Mouse (Mus musculus) intestine, postnatal 0 days (tissue): ENCODE measurements at regions not wholly inside any gene's neighbourhood (a gene's known extent, or its start where the extent isn't known, plus 50 kb on each side); places are given as distances from the start of the nearest gene placed in this dataset.

ENCODE experiments used
- ATAC-seq: fragments of 200-750 bp; cut with Nextera tagmentation; 2 replicates; pipeline ENCODE4 v1.8.0; 2017; ENCODE audit warnings: mild to moderate bottlenecking, moderate TSS enrichment, moderate library complexity
- H3K27ac ChIP-seq: fragments of 300-500 bp; sonication (generic); 2 replicates; pipeline ENCODE4 v1.5.1; 2014; ENCODE audit warnings: mild to moderate bottlenecking, low read depth, low read length, moderate library complexity
- H3K27me3 ChIP-seq: fragments of 300-500 bp; sonication (generic); replicated peaks from 2 replicates; pipeline ENCODE4 v1.6.1; 2014; ENCODE audit warnings: low read length, mixed read lengths; ENCODE audit not compliant: control insufficient read depth, insufficient read depth
- H3K36me3 ChIP-seq: fragments of 300-500 bp; sonication (generic); 2 replicates; pipeline ENCODE4 v1.6.1; 2014; ENCODE audit warnings: mild to moderate bottlenecking, moderate library complexity; ENCODE audit not compliant: control insufficient read depth, insufficient read depth
- H3K4me1 ChIP-seq: fragments of 300-500 bp; sonication (generic); replicated peaks from 2 replicates; pipeline ENCODE4 v1.6.1; 2014; ENCODE audit warnings: antibody characterized with exemption, low read length, mixed read lengths; ENCODE audit not compliant: control insufficient read depth, insufficient read depth
- H3K4me2 ChIP-seq: fragments of 300-500 bp; sonication (generic); replicated peaks from 2 replicates; pipeline ENCODE4 v1.6.1; 2014; ENCODE audit warnings: low read depth, mild to moderate bottlenecking, moderate library complexity
- H3K4me3 ChIP-seq: fragments of 300-500 bp; sonication (generic); 2 replicates; pipeline ENCODE4 v1.5.1; 2014; ENCODE audit warnings: low read depth, low read length
- H3K9ac ChIP-seq: fragments of 300-500 bp; sonication (generic); 2 replicates; pipeline ENCODE4 v1.6.1; 2014; ENCODE audit warnings: mild to moderate bottlenecking, low read depth, low read length
- H3K9me3 ChIP-seq: fragments of 300-500 bp; sonication (generic); 2 replicates; pipeline ENCODE4 v1.6.1; 2016; ENCODE audit warnings: mixed run types; ENCODE audit not compliant: control insufficient read depth
- CTCF ChIP-seq: sonication (generic); IDR thresholded peaks from 2 replicates; pipeline ENCODE4 v1.5.1; 2016; ENCODE audit warnings: low read depth, mild to moderate bottlenecking, control low read depth, antibody characterized with exemption, moderate library complexity
- WGBS: fragments of 180-500 bp; shearing (Covaris S2); extraction: QIAGEN DNeasy Blood & Tissue Kit; methylation state at CpG from one replicate; pipeline ENCODE4 v1.1.7; 2014; 5-methylcytosine and 5-hydroxymethylcytosine counted together

- Histone ChIP-seq H3K4me3 (no peak overlapping the region), H3K4me2 (no peak overlapping the region), H3K27ac (no peak overlapping the region), H3K27me3 (no peaks in the 10 kb centered on the region), H3K9ac (no peak overlapping the region), H3K9me3 (no peaks in the 10 kb centered on the region), H3K4me1 (no peaks in the 10 kb centered on the region), H3K36me3 (no peaks in the 10 kb centered on the region)
- no peak for TF ChIP-seq CTCF
- no peak for ATAC-seq
These were observed 489.0 kb downstream of the Otol1 start for GRCm38 (mm10) chr3:70496431-70496830.

DNA sequence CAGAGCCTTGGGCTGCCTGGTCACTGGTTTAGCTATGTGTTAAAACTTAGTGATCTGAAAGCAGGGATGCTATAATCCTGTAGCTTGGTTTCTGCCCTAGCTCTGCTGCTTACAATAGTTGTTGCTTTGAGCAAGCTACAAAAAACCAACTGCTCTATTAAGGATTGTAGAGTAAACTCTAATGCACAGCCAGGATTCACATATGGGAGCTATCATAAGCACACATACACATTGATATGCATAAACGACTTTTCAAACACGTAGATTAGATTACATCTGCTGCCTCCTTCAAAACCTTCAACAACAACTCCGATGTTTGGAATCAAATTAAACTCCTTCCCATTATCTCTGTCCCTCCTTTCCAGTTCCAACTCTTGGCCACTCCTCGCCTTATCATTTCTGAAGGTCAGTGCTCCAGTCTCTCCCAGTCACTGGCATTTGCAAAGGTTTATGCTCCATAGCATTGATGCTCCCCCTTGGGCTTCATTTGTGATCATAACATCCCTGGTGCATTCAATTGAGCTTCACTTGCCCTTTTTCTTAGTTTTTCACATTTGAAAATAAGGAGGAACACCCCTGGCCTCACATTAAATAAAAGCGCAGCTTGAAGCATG is 492.9 kb downstream of the Otol1 start:
- TF ChIP-seq CTCF: no peak
- 68% methylated on average over 5 of the region's 5 CpGs for WGBS

DNA sequence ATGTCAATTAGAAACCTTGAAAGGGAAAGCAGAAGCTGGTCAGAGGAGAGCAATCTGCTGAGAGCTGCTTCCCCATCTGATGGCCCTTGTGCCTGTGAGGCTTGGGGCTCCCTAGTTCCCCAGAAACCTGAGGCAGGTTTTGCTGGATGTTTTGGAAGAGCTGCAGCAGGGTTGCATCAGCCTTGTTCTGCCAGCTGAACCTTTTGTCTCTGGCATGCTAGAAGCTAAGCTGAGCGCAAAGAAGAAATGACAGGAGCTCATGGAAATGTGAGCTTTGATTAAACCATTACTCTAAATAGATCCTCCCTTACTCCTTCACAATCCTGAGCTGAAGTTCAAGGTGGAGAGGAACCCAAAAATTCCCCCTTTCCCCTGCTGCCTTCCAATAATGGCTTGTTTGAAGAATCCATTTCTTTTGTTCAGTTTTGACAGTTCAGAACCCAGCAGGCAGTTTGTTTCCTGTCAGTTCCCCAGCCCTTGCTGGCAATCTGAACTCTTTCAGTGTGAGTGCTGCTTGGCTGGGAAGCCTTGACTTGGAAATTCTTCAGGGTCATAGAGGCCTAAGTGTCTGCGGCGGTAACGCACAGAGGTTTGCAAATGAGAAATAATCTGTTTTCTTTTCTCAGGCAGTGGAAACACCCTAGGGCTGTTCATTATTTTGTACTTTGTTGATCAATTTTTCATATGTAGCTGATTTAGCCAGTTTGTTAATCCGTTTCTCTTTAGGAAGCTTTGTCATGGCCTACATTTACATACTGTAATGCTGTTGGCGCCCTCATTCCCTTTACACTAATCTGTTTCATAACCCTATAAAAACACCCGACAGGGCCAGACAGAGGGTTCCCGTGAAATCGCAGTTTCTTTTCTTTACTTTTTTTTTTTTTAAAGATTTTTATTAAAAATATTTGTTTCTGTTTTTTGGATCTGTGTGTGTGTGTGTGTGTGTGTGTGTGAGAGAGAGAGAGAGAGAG is 493.9 kb downstream of the Otol1 start:
- WGBS: 69% methylated on average over 9 of the region's 9 CpGs
- no peak for TF ChIP-seq CTCF
- ATAC-seq: no peak
- Histone ChIP-seq H3K9me3 (no peaks in the 10 kb centered on the region), H3K27me3 (no peaks in the 10 kb centered on the region), H3K4me2 (no peak overlapping the region), H3K4me1 (no peaks in the 10 kb centered on the region), H3K27ac (no peak overlapping the region), H3K9ac (no peak overlapping the region), H3K36me3 (no peaks in the 10 kb centered on the region), H3K4me3 (no peak overlapping the region)

More for the DNA sequence above, 492.9 kb downstream of the Otol1 start:
- no peak overlapping the region for H3K27ac ChIP-seq
- H3K4me1 ChIP-seq: no peaks in the 10 kb centered on the region
- ATAC-seq: no peak
- no peak overlapping the region for H3K9ac ChIP-seq
- H3K4me3 ChIP-seq: no peak overlapping the region
- no peaks in the 10 kb centered on the region for H3K36me3 ChIP-seq
- no peaks in the 10 kb centered on the region for H3K27me3 ChIP-seq
- H3K4me2 ChIP-seq: no peak overlapping the region
- no peaks in the 10 kb centered on the region for H3K9me3 ChIP-seq

GRCm38 (mm10) chr3:70533593-70534321 is 526.3 kb downstream of the Otol1 start:
- no peak overlapping the region for H3K4me3 ChIP-seq
- H3K9ac ChIP-seq: no peak overlapping the region
- no peak for TF ChIP-seq CTCF
- H3K27me3 ChIP-seq: no peaks in the 10 kb centered on the region
- no peaks in the 10 kb centered on the region for H3K36me3 ChIP-seq
- no peak overlapping the region for H3K27ac ChIP-seq
- no peaks in the 10 kb centered on the region for H3K4me1 ChIP-seq
- WGBS: 90% methylated on average over 2 of the region's 2 CpGs
- H3K9me3 ChIP-seq: no peaks in the 10 kb centered on the region
- H3K4me2 ChIP-seq: no peak overlapping the region
- no peak for ATAC-seq

DNA sequence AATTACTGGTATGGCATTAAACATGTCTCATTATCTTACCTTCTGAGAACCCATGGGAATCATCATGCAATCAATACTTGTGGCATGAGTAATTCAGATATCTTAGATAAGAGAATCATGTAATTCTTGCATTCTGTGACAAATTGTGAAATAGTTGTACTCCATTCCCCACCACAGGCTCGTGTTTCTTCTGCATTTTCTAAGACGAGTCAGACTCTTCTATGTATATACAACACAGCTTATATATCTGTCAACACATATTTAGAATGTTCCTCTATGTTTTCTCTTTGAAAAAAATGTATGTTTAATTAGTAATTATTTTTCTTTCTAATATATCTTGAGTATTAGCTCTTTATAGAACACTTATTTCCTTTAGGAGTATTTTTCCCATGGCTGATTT is 527.7 kb downstream of the Otol1 start:
- Histone ChIP-seq H3K27me3 (no peaks in the 10 kb centered on the region), H3K9me3 (no peaks in the 10 kb centered on the region), H3K4me3 (no peak overlapping the region), H3K9ac (no peak overlapping the region), H3K27ac (no peak overlapping the region), H3K36me3 (no peaks in the 10 kb centered on the region), H3K4me2 (no peak overlapping the region), H3K4me1 (no peaks in the 10 kb centered on the region)
- ATAC-seq: no peak
- WGBS: 62% methylated on average over 2 of the region's 2 CpGs
- TF ChIP-seq CTCF: no peak

DNA sequence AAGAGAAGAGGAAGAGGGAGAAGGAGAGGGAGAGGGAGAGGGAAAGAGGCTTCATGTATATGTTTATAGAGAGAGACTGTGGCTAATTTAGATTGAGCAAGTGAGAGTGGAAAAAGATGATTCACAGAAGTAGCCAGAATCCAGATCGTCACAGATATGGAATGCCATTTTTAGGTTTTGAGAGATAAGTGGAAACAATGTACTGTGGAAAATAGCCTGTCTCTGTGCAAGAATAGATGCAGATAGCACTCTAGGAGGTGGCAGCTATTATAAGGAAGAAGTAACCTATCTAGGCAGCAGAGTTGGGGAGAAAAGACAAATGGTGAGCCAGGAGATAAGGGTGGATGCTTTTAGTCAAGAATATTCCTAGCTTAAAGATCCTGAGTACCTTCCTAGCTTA is 536.5 kb downstream of the Otol1 start:
- Histone ChIP-seq H3K4me3 (no peak overlapping the region), H3K27ac (no peak overlapping the region)

More for the DNA sequence above, 536.5 kb downstream of the Otol1 start:
- Histone ChIP-seq H3K4me2 (no peak overlapping the region), H3K27me3 (no peaks in the 10 kb centered on the region), H3K9ac (no peak overlapping the region), H3K4me1 (no peaks in the 10 kb centered on the region), H3K9me3 (no peaks in the 10 kb centered on the region), H3K36me3 (no peaks in the 10 kb centered on the region)
- no peak for ATAC-seq
- no peak for TF ChIP-seq CTCF
- WGBS: 56% methylated on average over 1 of the region's 1 CpGs
